Mouse (Mus musculus) ES-E14 (cell line): Measurements from ENCODE around the gene Slc6a18.

ENCODE experiments used
- CHD2 ChIP-seq: IDR thresholded peaks from 2 replicates; pipeline ENCODE4 v1.6.1; 2014; ENCODE audit warnings: mild to moderate bottlenecking, low read depth, low read length, inconsistent platforms
- MAFK ChIP-seq: IDR thresholded peaks from 2 replicates; pipeline ENCODE4 v1.6.1; 2014; ENCODE audit warnings: mild to moderate bottlenecking, low read depth, low read length, inconsistent platforms; ENCODE audit not compliant: insufficient read depth
- ZC3H11A ChIP-seq: IDR thresholded peaks from 2 replicates; pipeline ENCODE4 v1.6.1; 2012; ENCODE audit warnings: low read depth, mild to moderate bottlenecking, inconsistent platforms, low read length, borderline replicate concordance
- ZNF384 ChIP-seq: IDR thresholded peaks from 2 replicates; pipeline ENCODE4 v1.6.1; 2012; ENCODE audit warnings: low read depth, low read length, inconsistent platforms

DNA sequence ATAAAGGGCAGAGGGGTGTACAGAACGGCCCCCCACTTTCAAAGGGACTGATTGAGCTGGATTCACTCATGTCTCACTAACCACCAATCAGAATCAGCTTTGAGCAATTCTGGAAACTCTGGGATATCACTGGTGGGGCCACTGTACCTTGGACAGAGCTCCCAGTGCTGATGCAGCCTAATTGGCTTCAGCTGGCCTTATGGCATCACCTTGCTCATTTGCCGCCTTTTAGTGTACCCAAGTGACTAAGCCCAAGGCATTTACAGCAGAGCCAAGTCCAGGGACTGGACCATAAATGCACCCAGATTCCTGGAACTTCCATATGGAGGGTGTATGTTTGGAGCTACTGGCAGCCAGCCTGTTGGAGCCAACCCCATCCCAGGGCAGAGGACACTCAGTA, 18.9 kb downstream of the Slc6a18 start:
- no peak for TF ChIP-seq ZNF384
- peak; percentile 77 for TF ChIP-seq MAFK
- TF ChIP-seq ZC3H11A, result no peak
- no peak for TF ChIP-seq CHD2
